Mouse (Mus musculus) hindbrain, embryonic 16.5 days (tissue): Measurements from ENCODE around the gene Lrrn3. TPM values are rescaled to one million over a fixed set of nuclear protein-coding genes. Genes with fewer than 3 reads are reported as not detected.

ENCODE experiments used
- ATAC-seq: fragments of 200-750 bp; cut with Nextera tagmentation; 2 replicates; pipeline ENCODE4 v1.8.0; 2017; ENCODE audit warnings: moderate TSS enrichment, moderate library complexity
- H3K27ac ChIP-seq: fragments of 300-500 bp; sonication (generic); 2 replicates; pipeline ENCODE4 v1.5.1; 2014; ENCODE audit warnings: low read depth, mild to moderate bottlenecking, control low read depth, low read length, moderate library complexity
- H3K27me3 ChIP-seq: fragments of 300-500 bp; sonication (generic); replicated peaks from 2 replicates; pipeline ENCODE4 v1.6.1; 2014; ENCODE audit warnings: low read length; ENCODE audit not compliant: control insufficient read depth, insufficient read depth
- H3K36me3 ChIP-seq: fragments of 300-500 bp; sonication (generic); 2 replicates; pipeline ENCODE4 v1.6.1; 2014; ENCODE audit warnings: mild to moderate bottlenecking, low read length, moderate library complexity, mixed read lengths; ENCODE audit not compliant: control insufficient read depth, insufficient read depth
- H3K4me1 ChIP-seq: fragments of 300-500 bp; sonication (generic); 2 replicates; pipeline ENCODE4 v1.6.1; 2014; ENCODE audit warnings: low read depth, low read length; ENCODE audit not compliant: control insufficient read depth, insufficient read depth
- H3K4me2 ChIP-seq: fragments of 300-500 bp; sonication (generic); 2 replicates; pipeline ENCODE4 v1.6.1; 2014; ENCODE audit warnings: mild to moderate bottlenecking, low read length, control low read depth, moderate library complexity
- H3K4me3 ChIP-seq: fragments of 300-500 bp; sonication (generic); 2 replicates; pipeline ENCODE4 v1.5.1; 2014; ENCODE audit warnings: mild to moderate bottlenecking, low read length, control low read depth, moderate library complexity
- H3K9ac ChIP-seq: fragments of 300-500 bp; sonication (generic); 2 replicates; pipeline ENCODE4 v1.6.1; 2014; ENCODE audit warnings: low read depth, mild to moderate bottlenecking, control low read depth, low read length, moderate library complexity
- H3K9me3 ChIP-seq: fragments of 300-500 bp; sonication (generic); 2 replicates; pipeline ENCODE4 v1.6.1; 2014; ENCODE audit warnings: mild to moderate bottlenecking, low read length, moderate library complexity; ENCODE audit not compliant: control insufficient read depth
- WGBS: fragments of 180-500 bp; shearing (Covaris S2); extraction: QIAGEN DNeasy Blood & Tissue Kit; methylation state at CpG from one replicate; pipeline ENCODE4 v1.1.7; 2014; 5-methylcytosine and 5-hydroxymethylcytosine counted together
- polyA plus RNA-seq: library from polyadenylated mRNA; unstranded; fragments of >200 nt; fragmentation: Nextera tagmentation; extraction: Ambion mirVana; gene quantifications from 2 replicates; pipeline ENCODE4 v1.2.1, GENCODE M21; 2015

Lrrn3 gene
- polyA plus RNA-seq, 1 experiment from 2014 or later, result 101 TPM

GRCm38 (mm10) chr12:41494620-41495019, 8.4 kb upstream of the Lrrn3 start:
- H3K4me1 ChIP-seq, result no peaks in the 10 kb centered on the region
- H3K4me2 ChIP-seq, result no peak overlapping the region
- H3K36me3 ChIP-seq, result no peaks in the 10 kb centered on the region
- no peak for ATAC-seq
- H3K27ac ChIP-seq, result no peak overlapping the region
- no peaks in the 10 kb centered on the region for H3K9me3 ChIP-seq
- H3K4me3 ChIP-seq, result no peak overlapping the region
- H3K27me3 ChIP-seq, result no peaks in the 10 kb centered on the region
- 45% methylated on average over 10 of the region's 10 CpGs for WGBS
- no peak overlapping the region for H3K9ac ChIP-seq

GRCm38 (mm10) chr12:41487005-41487404, 774 bp upstream of the Lrrn3 start:
- WGBS, result 27% methylated on average over 5 of the region's 5 CpGs
- H3K9me3 ChIP-seq, result no peaks in the 10 kb centered on the region
- no peaks in the 10 kb centered on the region for H3K4me1 ChIP-seq
- H3K27ac ChIP-seq, result no peak overlapping the region
- no peaks in the 10 kb centered on the region for H3K36me3 ChIP-seq
- no peak overlapping the region for H3K4me3 ChIP-seq
- H3K9ac ChIP-seq, result no peak overlapping the region
- H3K27me3 ChIP-seq, result no peaks in the 10 kb centered on the region
- no peak for ATAC-seq
- H3K4me2 ChIP-seq, result no peak overlapping the region

GRCm38 (mm10) chr12:41485512-41486215, 567 bp downstream of the Lrrn3 start:
- Histone ChIP-seq H3K27me3 (no peaks in the 10 kb centered on the region), H3K9ac (peak overlapping the region; percentile 77), H3K36me3 (no peaks in the 10 kb centered on the region), H3K4me3 (peak overlapping the region; percentile 57), H3K4me1 (peaks cover under 1% of the 10 kb centered on the region; the same call in 1 of the 2 replicates), H3K27ac (peak overlapping the region; percentile 89), H3K4me2 (peak overlapping the region; percentile 68), H3K9me3 (no peaks in the 10 kb centered on the region)
- peak; percentile 97 for ATAC-seq
- 6% methylated on average over 12 of the region's 12 CpGs for WGBS

GRCm38 (mm10) chr12:41484689-41485511, 1.3 kb downstream of the Lrrn3 start:
- Histone ChIP-seq H3K4me1 (peaks cover 4% of the 10 kb centered on the region), H3K4me3 (peak overlapping the region; percentile 57), H3K4me2 (peak overlapping the region; percentile 68), H3K9me3 (no peaks in the 10 kb centered on the region), H3K27ac (peak overlapping the region; percentile 89), H3K9ac (peak overlapping the region; percentile 77), H3K27me3 (no peaks in the 10 kb centered on the region), H3K36me3 (no peaks in the 10 kb centered on the region)
- ATAC-seq, result peak; percentile 45
- 6% methylated on average over 16 of the region's 16 CpGs for WGBS

- peak overlapping the region; percentile 68 for H3K4me2 ChIP-seq
- no peaks in the 10 kb centered on the region; the same call in 1 of the 2 replicates for H3K36me3 ChIP-seq
- peak overlapping the region; percentile 77 for H3K9ac ChIP-seq
- no peak for ATAC-seq
- H3K9me3 ChIP-seq, result no peaks in the 10 kb centered on the region
- WGBS, result 11% methylated on average over 23 of the region's 23 CpGs
- no peaks in the 10 kb centered on the region for H3K27me3 ChIP-seq
- H3K4me3 ChIP-seq, result peak overlapping the region; percentile 57
- peak overlapping the region; percentile 89 for H3K27ac ChIP-seq
- H3K4me1 ChIP-seq, result peaks cover 4% of the 10 kb centered on the region
Measured at GRCm38 (mm10) chr12:41483593-41484451, 2.4 kb downstream of the Lrrn3 start.

- WGBS, result 62% methylated on average over 5 of the region's 5 CpGs
- peak overlapping the region; percentile 89 for H3K27ac ChIP-seq
- peak overlapping the region; percentile 57 for H3K4me3 ChIP-seq
- peak overlapping the region; percentile 77 for H3K9ac ChIP-seq
- no peak for ATAC-seq
- no peaks in the 10 kb centered on the region for H3K9me3 ChIP-seq
- H3K4me1 ChIP-seq, result peaks cover 4% of the 10 kb centered on the region
- peak overlapping the region; percentile 68 for H3K4me2 ChIP-seq
- H3K27me3 ChIP-seq, result no peaks in the 10 kb centered on the region
- H3K36me3 ChIP-seq, result no peaks in the 10 kb centered on the region; the same call in 1 of the 2 replicates
Measured at GRCm38 (mm10) chr12:41483091-41483592, 3.1 kb downstream of the Lrrn3 start.

- H3K9me3 ChIP-seq, result no peaks in the 10 kb centered on the region
- no peak overlapping the region; the same call in 1 of the 2 replicates for H3K4me3 ChIP-seq
- WGBS, result 48% methylated on average over 2 of the region's 2 CpGs
- H3K27ac ChIP-seq, result no peak overlapping the region
- H3K4me1 ChIP-seq, result peaks cover 4% of the 10 kb centered on the region
- H3K4me2 ChIP-seq, result peak overlapping the region; percentile 36
- no peak for ATAC-seq
- H3K36me3 ChIP-seq, result no peaks in the 10 kb centered on the region; the same call in 1 of the 2 replicates
- no peak overlapping the region for H3K9ac ChIP-seq
- no peaks in the 10 kb centered on the region for H3K27me3 ChIP-seq
Measured at GRCm38 (mm10) chr12:41481486-41481885, 4.7 kb downstream of the Lrrn3 start.

- H3K27ac ChIP-seq, result no peak overlapping the region
- no peak overlapping the region for H3K4me3 ChIP-seq
- no peaks in the 10 kb centered on the region for H3K27me3 ChIP-seq
- 56% methylated on average over 6 of the region's 6 CpGs for WGBS
- H3K9ac ChIP-seq, result no peak overlapping the region
- H3K36me3 ChIP-seq, result no peaks in the 10 kb centered on the region
- peak; percentile 24; the same call in 1 of the 2 replicates for ATAC-seq
- no peak overlapping the region for H3K4me2 ChIP-seq
- H3K9me3 ChIP-seq, result no peaks in the 10 kb centered on the region
- peaks cover 2% of the 10 kb centered on the region; the same call in 1 of the 2 replicates for H3K4me1 ChIP-seq
Measured at GRCm38 (mm10) chr12:41469096-41469801, 17.0 kb downstream of the Lrrn3 start.
